Mouse (Mus musculus) gastrocnemius, postnatal 4 days (tissue): Measurements from ENCODE around the gene Vdac1. TPM values are rescaled to one million over a fixed set of nuclear protein-coding genes. Genes with fewer than 3 reads are reported as not detected.
"Not testable (repeated sequence)": the region's sequence is repeated elsewhere in the genome, so short reads cannot be mapped to it uniquely, and the experiment has no call there.

Experiments used
- DNase-seq, 2 experiments: peaks; one replicate each; pipeline ENCODE4 v3.0.0; 2021 to 2022; ENCODE audit warnings: low spot score in 2 of 2, mixed read lengths in 2 of 2
- total RNA-seq, 2 experiments: library from RNA; stranded (reverse); gene quantifications; 2 replicates each; pipeline ENCODE4 v1.2.3; 2021

Gene Vdac1
- total RNA-seq, 2 experiments from 2014 or later, result 797 to 932 TPM

- no peak for DNase-seq
These were observed 18.4 kb upstream of the Vdac1 start for GRCm38 (mm10) chr11:52342296-52342695.

- DNase-seq, result peak; percentile 68 to 72
These were observed 17.5 kb upstream of the Vdac1 start for GRCm38 (mm10) chr11:52343162-52343561.

GRCm38 (mm10) chr11:52344991-52345777, 15.5 kb upstream of the Vdac1 start:
- DNase-seq, result no peak

- DNase-seq, result peak; percentile 65 to 79
These were observed 14.6 kb upstream of the Vdac1 start for GRCm38 (mm10) chr11:52345939-52346634.

- peak in 1 of 2 experiments; percentile 35 for DNase-seq
These were observed 14.0 kb upstream of the Vdac1 start for GRCm38 (mm10) chr11:52346635-52347005.

GRCm38 (mm10) chr11:52348156-52348555, 12.5 kb upstream of the Vdac1 start:
- no peak for DNase-seq

GRCm38 (mm10) chr11:52348724-52349123, 11.9 kb upstream of the Vdac1 start:
- no peak for DNase-seq

GRCm38 (mm10) chr11:52350924-52351323, 9.7 kb upstream of the Vdac1 start:
- no peak for DNase-seq

- DNase-seq, result no peak
These were observed 8.4 kb upstream of the Vdac1 start for GRCm38 (mm10) chr11:52352271-52352670.

GRCm38 (mm10) chr11:52354644-52355043, 6.0 kb upstream of the Vdac1 start:
- no peak for DNase-seq

- DNase-seq, result no peak
These were observed 5.1 kb upstream of the Vdac1 start for GRCm38 (mm10) chr11:52355601-52356000.

- DNase-seq, result not testable (repeated sequence)
These were observed 3.6 kb upstream of the Vdac1 start for GRCm38 (mm10) chr11:52357091-52357490.

GRCm38 (mm10) chr11:52358520-52358919, 2.1 kb upstream of the Vdac1 start:
- peak in 1 of 2 experiments; percentile 22 for DNase-seq

GRCm38 (mm10) chr11:52359686-52360470, 782 bp upstream of the Vdac1 start:
- DNase-seq, result no peak

- DNase-seq, result peak in 1 of 2 experiments; percentile 38
These were observed 744 bp downstream of the Vdac1 start for GRCm38 (mm10) chr11:52361287-52361921.

- DNase-seq, result no peak
These were observed 3.7 kb downstream of the Vdac1 start for GRCm38 (mm10) chr11:52364376-52364775.

- peak; percentile 41 to 73 for DNase-seq
These were observed 4.5 kb downstream of the Vdac1 start for GRCm38 (mm10) chr11:52365143-52365542.

- no peak for DNase-seq
These were observed 5.7 kb downstream of the Vdac1 start for GRCm38 (mm10) chr11:52366358-52366757.

- DNase-seq, result no peak
These were observed 7.7 kb downstream of the Vdac1 start for GRCm38 (mm10) chr11:52368176-52368985.
